Mouse (Mus musculus) induced T-regulatory cell, adult 2 months (primary cell): ENCODE data around the gene Lhx5.

Experiments
- DNase-seq: peaks from one replicate; pipeline ENCODE4 v3.0.0-alpha.2; 2012; ENCODE audit warnings: low read depth

The Lhx5 gene

GRCm38 (mm10) chr5:120431649-120432485, at the start of gene Lhx5:
TSS of gene Lhx5 (plus strand) at chr5:120431699.
- DNase-seq = no peak

GRCm38 (mm10) chr5:120386361-120386760, 45.1 kb upstream of the Lhx5 start:
- no peak for DNase-seq

GRCm38 (mm10) chr5:120388765-120389164, 42.7 kb upstream of the Lhx5 start:
- DNase-seq = no peak

- DNase-seq = no peak
Measured at GRCm38 (mm10) chr5:120389973-120390372, 41.5 kb upstream of the Lhx5 start.

- no peak for DNase-seq
Measured at GRCm38 (mm10) chr5:120393871-120394667, 37.4 kb upstream of the Lhx5 start.

GRCm38 (mm10) chr5:120397988-120398387, 33.5 kb upstream of the Lhx5 start:
- no peak for DNase-seq

- DNase-seq = no peak
Measured at GRCm38 (mm10) chr5:120404831-120405591, 26.5 kb upstream of the Lhx5 start.

GRCm38 (mm10) chr5:120408933-120409332, 22.6 kb upstream of the Lhx5 start:
- DNase-seq = no peak

GRCm38 (mm10) chr5:120409385-120410378, 21.8 kb upstream of the Lhx5 start:
- no peak for DNase-seq

GRCm38 (mm10) chr5:120413436-120413835, 18.1 kb upstream of the Lhx5 start:
- no peak for DNase-seq

- no peak for DNase-seq
Measured at GRCm38 (mm10) chr5:120420106-120420505, 11.4 kb upstream of the Lhx5 start.

- peak; percentile 67 for DNase-seq
Measured at GRCm38 (mm10) chr5:120424039-120424438, 7.5 kb upstream of the Lhx5 start.

- no peak for DNase-seq
Measured at GRCm38 (mm10) chr5:120424657-120425056, 6.8 kb upstream of the Lhx5 start.

GRCm38 (mm10) chr5:120425711-120426110, 5.8 kb upstream of the Lhx5 start:
- no peak for DNase-seq

GRCm38 (mm10) chr5:120426572-120426971, 4.9 kb upstream of the Lhx5 start:
- DNase-seq = no peak

- no peak for DNase-seq
Measured at GRCm38 (mm10) chr5:120427451-120427938, 4.0 kb upstream of the Lhx5 start.

GRCm38 (mm10) chr5:120428189-120428838, 3.2 kb upstream of the Lhx5 start:
- DNase-seq = no peak

- no peak for DNase-seq
Measured at GRCm38 (mm10) chr5:120428990-120429389, 2.5 kb upstream of the Lhx5 start.

- no peak for DNase-seq
Measured at GRCm38 (mm10) chr5:120429692-120430091, 1.8 kb upstream of the Lhx5 start.

- no peak for DNase-seq
Measured at GRCm38 (mm10) chr5:120431001-120431583, 407 bp upstream of the Lhx5 start.
